8 mouse cellular contexts compared by ENCODE assay signal in genomic region chr19:47228725-47229252, GRCm38 (mm10). TPM values are rescaled to one million over a fixed set of nuclear protein-coding genes. Genes with fewer than 3 reads are reported as not detected.
A peak's percentile ranks its signal among the peaks of the same experiment; 100 is the strongest.
DNase-seq lines count a peak whose midpoint lies in the region; ATAC-seq lines count a peak whose summit lies in the region.

No protein-coding gene starts in this region.

- H3K27me3 ChIP-seq in intestine, embryonic 15.5 days (replicated peaks): no peaks in the 10 kb centered on the region
- H3K27me3 ChIP-seq in limb, embryonic 10.5 days (ENCODE audit: low read depth, poor library complexity, severe bottlenecking): 0 out of 2 replicates have a peak, but pooled peaks cover 13% of the 10 kb centered on the region
- H3K27me3 ChIP-seq in midbrain, embryonic 11.5 days (ENCODE audit: control insufficient read depth, insufficient read depth, low read length): no peaks in the 10 kb centered on the region
- no peaks in the 10 kb centered on the region for H3K27me3 ChIP-seq in stomach, embryonic 14.5 days (ENCODE audit: control insufficient read depth, insufficient read depth, low read length)

- peak; percentile 87 for DNase-seq in adrenal gland, postnatal 14 days
- DNase-seq in embryo, embryonic 11.5 days (ENCODE audit: low read depth, low spot score): peak; percentile 39
- DNase-seq in gastrocnemius, postnatal 4 days (ENCODE audit: low spot score in 2 of 2): peak; percentile 56 to 63
- DNase-seq in limb, embryonic 10.5 days (ENCODE audit: low spot score): peak; percentile 50
- DNase-seq in midbrain, embryonic 11.5 days (ENCODE audit: low spot score, missing footprints): peak; percentile 87

- no peaks in the 10 kb centered on the region for H3K36me3 ChIP-seq in intestine, embryonic 15.5 days
- no peaks in the 10 kb centered on the region for H3K36me3 ChIP-seq in limb, embryonic 10.5 days
- H3K36me3 ChIP-seq in midbrain, embryonic 11.5 days (ENCODE audit: control insufficient read depth, insufficient read depth, low read length): no peaks in the 10 kb centered on the region
- no peaks in the 10 kb centered on the region for H3K36me3 ChIP-seq in stomach, embryonic 14.5 days (ENCODE audit: control insufficient read depth, insufficient read depth, low read length)

- H3K9ac ChIP-seq in intestine, embryonic 15.5 days: peak overlapping the region; percentile 36
- H3K9ac ChIP-seq in midbrain, embryonic 11.5 days (ENCODE audit: low read length): peak overlapping the region; percentile 28; the same call in 1 of the 2 replicates
- H3K9ac ChIP-seq in stomach, embryonic 14.5 days (replicated peaks; ENCODE audit: low read depth, low read length): peak overlapping the region; percentile 15; the same call in 1 of the 2 replicates

- peak overlapping the region; percentile 37 for H3K4me3 ChIP-seq in intestine, embryonic 15.5 days (replicated peaks)
- H3K4me3 ChIP-seq in limb, embryonic 10.5 days: peak overlapping the region; percentile 41
- H3K4me3 ChIP-seq in midbrain, embryonic 11.5 days (ENCODE audit: low read depth, low read length): 0 out of 2 replicates have a peak overlapping the region, but pooled peaks have one; percentile 4
- peak overlapping the region; percentile 22 for H3K4me3 ChIP-seq in stomach, embryonic 14.5 days (ENCODE audit: low read depth, low read length)

- peak; percentile 88 for ATAC-seq in intestine, embryonic 15.5 days
- ATAC-seq in midbrain, embryonic 11.5 days (ENCODE audit: low FRiP score): peak; percentile 82
- peak; percentile 81; the same call in 1 of the 2 replicates for ATAC-seq in stomach, embryonic 14.5 days (ENCODE audit: insufficient number of reproducible peaks, insufficient read depth, low FRiP score, low read depth)
- no peak for ATAC-seq in erythroblast, adult 5-6 weeks (replicated peaks; ENCODE audit: low FRiP score, poor library complexity, severe bottlenecking)

- H3K9me3 ChIP-seq in intestine, embryonic 15.5 days: no peaks in the 10 kb centered on the region
- H3K9me3 ChIP-seq in limb, embryonic 10.5 days (replicated peaks): no peaks in the 10 kb centered on the region
- no peaks in the 10 kb centered on the region for H3K9me3 ChIP-seq in midbrain, embryonic 11.5 days (ENCODE audit: control insufficient read depth, low read length)
- H3K9me3 ChIP-seq in stomach, embryonic 14.5 days (ENCODE audit: control insufficient read depth, low read depth, low read length): no peaks in the 10 kb centered on the region

- peak overlapping the region; percentile 59; the same call in 1 of the 2 replicates for H3K27ac ChIP-seq in intestine, embryonic 15.5 days
- H3K27ac ChIP-seq in limb, embryonic 10.5 days: peak overlapping the region; percentile 57
- H3K27ac ChIP-seq in midbrain, embryonic 11.5 days (ENCODE audit: low read depth, low read length): no peak overlapping the region
- peak overlapping the region; percentile 68; the same call in 1 of the 2 replicates for H3K27ac ChIP-seq in stomach, embryonic 14.5 days (ENCODE audit: low read length)

- peaks cover 11% of the 10 kb centered on the region; the same call in 1 of the 2 replicates for H3K4me1 ChIP-seq in intestine, embryonic 15.5 days (replicated peaks)
- peaks cover 15% of the 10 kb centered on the region for H3K4me1 ChIP-seq in limb, embryonic 10.5 days
- H3K4me1 ChIP-seq in midbrain, embryonic 11.5 days (ENCODE audit: control insufficient read depth, insufficient read depth, low read length): peaks cover 7% of the 10 kb centered on the region
- H3K4me1 ChIP-seq in stomach, embryonic 14.5 days (ENCODE audit: control insufficient read depth, insufficient read depth, low read length): peaks cover 15% of the 10 kb centered on the region; the same call in 1 of the 2 replicates

- H3K4me2 ChIP-seq in intestine, embryonic 15.5 days (replicated peaks): peak overlapping the region; percentile 69
- peak overlapping the region; percentile 41 for H3K4me2 ChIP-seq in midbrain, embryonic 11.5 days
- peak overlapping the region; percentile 55 for H3K4me2 ChIP-seq in stomach, embryonic 14.5 days (replicated peaks; ENCODE audit: low read depth, low read length)

- 5% methylated on average over 16 of the region's 17 CpGs for WGBS in intestine, embryonic 15.5 days
- WGBS in limb, embryonic 10.5 days: 5% methylated on average over 16 of the region's 17 CpGs
- WGBS in midbrain, embryonic 11.5 days: 7% methylated on average over 17 of the region's 17 CpGs
- WGBS in stomach, embryonic 14.5 days: 2% methylated on average over 17 of the region's 17 CpGs

RNA-seq across cellular contexts. Expression of gene Neurl1a, which starts 50.2 kb away (rescaled TPM):
- 15.3 and 16.0 TPM in 2 replicates for total RNA-seq in adrenal gland, postnatal 14 days (2021)
- 10 to 100 TPM; 30.8 to 33.0 TPM for total RNA-seq in gastrocnemius, postnatal 4 days (2021)
- 5.4 and 6.3 TPM in 2 replicates for polyA plus RNA-seq in intestine, embryonic 15.5 days (2015; fragmentation: Nextera tagmentation; extraction: Ambion mirVana)
- 5.7 and 7.7 TPM in 2 replicates for polyA plus RNA-seq in limb, embryonic 10.5 days (2016; fragmentation: Nextera tagmentation; extraction: Ambion mirVana)
- polyA plus RNA-seq in midbrain, embryonic 11.5 days (2014; fragmentation: Nextera tagmentation; extraction: Ambion mirVana): 2.9 and 4.0 TPM in 2 replicates
- polyA plus RNA-seq in stomach, embryonic 14.5 days (2014; fragmentation: Nextera tagmentation; extraction: Ambion mirVana): 9.5 and 10.2 TPM in 2 replicates
- total RNA-seq in erythroblast, adult 5-6 weeks (2015; ENCODE audit: low replicate concordance): not detected in 2 replicates
- total RNA-seq in erythroblast, adult 5-6 weeks (2017; ENCODE audit: low replicate concordance): not detected in 2 replicates
